Mouse (Mus musculus) testis, adult 2 months (tissue): ENCODE measurements around the gene Arhgap24.

Experiments used
- CTCF ChIP-seq: fragments of 200-500 bp; IDR thresholded peaks from 2 replicates; pipeline ENCODE4 v1.5.1; 2012; ENCODE audit warnings: low read depth, mild to moderate bottlenecking, inconsistent platforms, low read length, moderate library complexity; ENCODE audit not compliant: control insufficient read depth, insufficient read depth, insufficient replicate concordance
- POLR2A ChIP-seq: fragments of 200-500 bp; IDR thresholded peaks from 2 replicates; pipeline ENCODE4 v1.6.1; 2012; ENCODE audit warnings: low read depth, mild to moderate bottlenecking, inconsistent platforms, low read length, moderate library complexity; ENCODE audit not compliant: control insufficient read depth

DNA sequence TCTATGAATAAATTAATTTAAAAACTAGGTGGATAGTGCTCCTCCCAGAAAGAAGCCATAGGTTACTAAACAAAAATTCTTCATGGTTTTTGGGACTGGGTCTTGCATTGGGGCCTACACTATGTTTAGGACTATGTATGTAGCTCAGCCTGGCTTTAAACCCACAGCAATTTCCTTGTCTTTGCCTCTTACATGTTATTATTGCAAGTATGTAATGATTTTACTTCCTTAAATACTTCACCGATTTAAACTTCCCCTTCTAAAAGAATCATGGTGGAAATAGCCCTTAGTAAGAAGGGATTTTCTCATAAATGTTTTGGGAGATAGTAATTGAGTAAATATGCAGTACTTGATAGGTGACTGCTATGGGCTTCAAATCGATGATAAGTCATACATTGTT, 30.3 kb upstream of the Arhgap24 start:
- no peak for TF ChIP-seq CTCF
- TF ChIP-seq POLR2A, result no peak
